Mouse (Mus musculus): ENCODE data around the gene Nek8. TPM values are rescaled to one million over a fixed set of nuclear protein-coding genes. Genes with fewer than 3 reads are reported as not detected.

Nek8 gene
- polyA plus RNA-seq, 1 experiment from 2014 or later: 15.3 TPM

- ATAC-seq (ENCODE audit: insufficient read depth): no peak; the same call in 1 of the 2 replicates
These were observed 4.3 kb downstream of the Nek8 start for GRCm38 (mm10) chr11:78172034-78172747.

DNA sequence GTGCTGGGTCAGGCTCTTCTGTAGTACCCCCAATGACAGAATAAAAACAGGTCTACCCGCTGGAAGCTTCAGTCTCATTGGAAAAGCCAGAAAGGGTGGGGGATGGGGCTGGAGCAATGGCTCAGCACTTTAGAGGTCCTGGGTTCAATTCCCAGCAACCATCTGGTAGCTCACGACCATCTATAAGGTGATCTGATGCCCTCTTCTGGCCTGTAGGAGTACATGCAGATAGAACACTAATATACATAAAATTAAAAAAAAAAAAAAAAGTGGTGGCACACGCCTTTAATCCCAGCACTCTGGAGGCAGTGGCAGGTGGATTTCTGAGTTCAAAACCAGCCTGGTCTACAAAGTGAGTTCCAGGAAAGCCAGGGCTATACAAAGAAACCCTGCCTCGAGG is 5.1 kb downstream of the Nek8 start:
- H3K9me3 ChIP-seq (ENCODE audit: low read depth, low read length): no peaks in the 10 kb centered on the region
- no peaks in the 10 kb centered on the region for H3K27me3 ChIP-seq (ENCODE audit: insufficient read depth, low read length)
- no peaks in the 10 kb centered on the region for H3K36me3 ChIP-seq (ENCODE audit: insufficient read depth)
- no peak overlapping the region for H3K4me2 ChIP-seq
- DNase-seq: no peak
- H3K27ac ChIP-seq (ENCODE audit: low read depth): no peak overlapping the region
- no peaks in the 10 kb centered on the region for H3K4me1 ChIP-seq (ENCODE audit: insufficient read depth)
- no peak overlapping the region for H3K4me3 ChIP-seq (ENCODE audit: low read depth, low read length)
- no peak for ATAC-seq (ENCODE audit: insufficient read depth)
- H3K9ac ChIP-seq: no peak overlapping the region
- TF ChIP-seq CTCF (IDR thresholded peaks at IDR 0.05; ENCODE audit: low read depth): peak; percentile 33; the same call in 1 of the 2 replicates
- WGBS: 73% methylated on average over 4 of the region's 4 CpGs

More at GRCm38 (mm10) chr11:78172034-78172747, 4.3 kb downstream of the Nek8 start:
- H3K4me3 ChIP-seq (ENCODE audit: low read depth, low read length): no peak overlapping the region
- no peaks in the 10 kb centered on the region for H3K36me3 ChIP-seq (ENCODE audit: insufficient read depth)
- no peaks in the 10 kb centered on the region for H3K4me1 ChIP-seq (ENCODE audit: insufficient read depth)
- no peaks in the 10 kb centered on the region for H3K27me3 ChIP-seq (ENCODE audit: insufficient read depth, low read length)
- H3K4me2 ChIP-seq: no peak overlapping the region
- no peak overlapping the region for H3K27ac ChIP-seq (ENCODE audit: low read depth)
- H3K9ac ChIP-seq: no peak overlapping the region
- H3K9me3 ChIP-seq (ENCODE audit: low read depth, low read length): no peaks in the 10 kb centered on the region
- TF ChIP-seq CTCF (IDR thresholded peaks at IDR 0.05; ENCODE audit: low read depth): peak; percentile 58
- WGBS: 82% methylated on average over 16 of the region's 16 CpGs
- DNase-seq: peak; percentile 49

- H3K9me3 ChIP-seq (ENCODE audit: low read depth, low read length): no peaks in the 10 kb centered on the region
- no peaks in the 10 kb centered on the region for H3K27me3 ChIP-seq (ENCODE audit: insufficient read depth, low read length)
- WGBS: 87% methylated on average over 15 of the region's 15 CpGs
- no peak overlapping the region for H3K9ac ChIP-seq
- H3K27ac ChIP-seq (ENCODE audit: low read depth): no peak overlapping the region
- no peak for TF ChIP-seq CTCF (IDR thresholded peaks at IDR 0.05; ENCODE audit: low read depth)
- H3K4me3 ChIP-seq (ENCODE audit: low read depth, low read length): no peak overlapping the region
- H3K4me2 ChIP-seq: no peak overlapping the region
- H3K4me1 ChIP-seq (ENCODE audit: insufficient read depth): peaks cover 5% of the 10 kb centered on the region
- ATAC-seq (ENCODE audit: insufficient read depth): no peak
- DNase-seq: no peak
- no peaks in the 10 kb centered on the region for H3K36me3 ChIP-seq (ENCODE audit: insufficient read depth)
These were observed 6.2 kb downstream of the Nek8 start for GRCm38 (mm10) chr11:78170306-78170705.

DNA sequence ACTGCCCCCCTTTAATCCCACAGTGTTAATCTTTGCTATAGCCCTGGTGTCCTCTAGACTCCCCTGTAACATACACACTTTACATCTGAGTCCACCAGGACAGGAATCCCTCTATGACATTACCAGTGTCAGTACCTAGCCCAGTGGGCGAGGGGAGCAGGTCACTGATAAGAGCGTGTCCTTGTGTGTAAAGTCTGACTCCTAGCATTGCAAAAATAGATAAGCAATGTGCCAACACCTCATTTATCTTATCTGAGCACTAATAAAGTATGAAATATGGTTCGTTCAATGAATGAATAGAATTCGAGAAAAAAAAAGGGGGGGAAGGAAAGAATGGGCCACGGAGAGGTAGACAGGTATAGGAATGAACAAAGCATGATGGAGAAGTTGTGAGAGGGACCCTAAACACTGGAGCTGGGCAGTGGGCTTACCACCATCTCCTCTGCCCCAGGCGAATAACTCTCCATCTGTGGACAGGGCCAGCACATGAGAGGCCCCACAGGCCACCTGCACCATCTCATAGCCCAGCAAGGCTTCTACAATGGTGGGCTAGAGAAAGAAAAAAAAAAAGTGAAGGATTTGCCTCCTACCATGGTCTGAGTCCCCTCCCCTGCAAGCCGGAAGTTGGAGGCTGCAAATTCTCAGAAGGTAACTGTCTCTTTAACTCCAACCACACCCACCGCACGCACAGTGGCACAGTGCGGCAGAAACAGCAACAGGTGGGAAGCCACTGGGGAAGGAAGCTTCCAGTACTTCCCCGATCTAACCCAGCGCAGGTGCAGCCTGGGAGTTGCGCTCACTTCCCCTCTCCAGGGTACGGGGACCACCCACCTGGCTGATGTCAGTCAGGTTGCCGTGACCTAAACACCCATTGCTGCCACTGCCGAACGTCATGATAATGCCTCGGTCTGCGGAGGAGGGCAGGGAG is 7.7 kb downstream of the Nek8 start:
- Histone ChIP-seq H3K9me3 (ENCODE audit: low read depth, low read length) (no peaks in the 10 kb centered on the region), H3K27ac (ENCODE audit: low read depth) (no peak overlapping the region), H3K4me1 (ENCODE audit: insufficient read depth) (peaks cover 5% of the 10 kb centered on the region), H3K4me2 (peak overlapping the region; percentile 18; the same call in 1 of the 2 replicates), H3K9ac (no peak overlapping the region), H3K4me3 (ENCODE audit: low read depth, low read length) (no peak overlapping the region), H3K27me3 (ENCODE audit: insufficient read depth, low read length) (no peaks in the 10 kb centered on the region), H3K36me3 (ENCODE audit: insufficient read depth) (no peaks in the 10 kb centered on the region)
- TF ChIP-seq CTCF (IDR thresholded peaks at IDR 0.05; ENCODE audit: low read depth): no peak
- DNase-seq: no peak
- 38% methylated on average over 19 of the region's 19 CpGs for WGBS
- no peak for ATAC-seq (ENCODE audit: insufficient read depth)

DNA sequence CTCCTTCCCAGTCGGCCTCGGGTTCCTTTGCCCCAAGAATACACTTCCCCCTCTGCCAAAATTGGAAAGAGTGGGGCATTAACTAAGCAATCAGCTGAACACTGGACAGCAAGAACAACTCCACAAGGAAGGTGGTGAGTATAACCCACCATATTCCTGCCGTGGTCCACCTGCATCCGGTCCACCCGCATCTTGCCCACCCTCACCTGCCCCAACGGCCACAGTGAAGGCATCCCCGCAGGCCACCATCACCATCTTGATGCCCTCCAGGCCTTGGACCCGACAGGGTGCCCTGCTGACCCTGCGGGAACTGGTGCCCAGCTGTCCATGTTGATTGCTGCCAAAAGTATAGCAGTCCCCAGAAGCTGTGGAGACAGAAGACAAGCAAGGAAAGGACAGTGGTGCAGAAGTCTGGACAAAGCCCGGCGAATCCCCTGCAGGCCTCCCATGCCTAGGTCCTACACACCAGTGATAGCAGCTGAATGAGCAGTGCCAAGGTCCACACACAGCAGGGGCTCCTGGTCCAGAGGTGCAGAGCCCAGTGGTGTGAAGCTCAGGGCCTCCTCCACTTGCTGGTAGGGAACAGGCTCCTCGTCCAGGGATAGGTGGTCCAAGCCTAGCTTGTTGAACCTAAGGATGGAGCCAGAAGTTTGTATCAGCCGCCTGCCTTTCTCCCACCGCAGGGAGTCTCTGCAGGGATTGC is 9.1 kb downstream of the Nek8 start:
- Histone ChIP-seq H3K36me3 (ENCODE audit: insufficient read depth) (peaks cover 5% of the 10 kb centered on the region; the same call in 1 of the 2 replicates), H3K9ac (no peak overlapping the region), H3K4me1 (ENCODE audit: insufficient read depth) (peaks cover 10% of the 10 kb centered on the region), H3K9me3 (ENCODE audit: low read depth, low read length) (no peaks in the 10 kb centered on the region), H3K27ac (ENCODE audit: low read depth) (no peak overlapping the region), H3K4me3 (ENCODE audit: low read depth, low read length) (no peak overlapping the region), H3K27me3 (ENCODE audit: insufficient read depth, low read length) (no peaks in the 10 kb centered on the region), H3K4me2 (no peak overlapping the region)
- DNase-seq (no peak), ATAC-seq (ENCODE audit: insufficient read depth) (no peak)
- no peak for TF ChIP-seq CTCF (IDR thresholded peaks at IDR 0.05; ENCODE audit: low read depth)
- 91% methylated on average over 14 of the region's 14 CpGs for WGBS

GRCm38 (mm10) chr11:78166640-78167039 is 9.8 kb downstream of the Nek8 start:
- Histone ChIP-seq H3K9me3 (ENCODE audit: low read depth, low read length) (no peaks in the 10 kb centered on the region), H3K4me2 (0 out of 2 replicates have a peak overlapping the region, but pooled peaks have one; percentile 90), H3K4me3 (ENCODE audit: low read depth, low read length) (no peak overlapping the region), H3K4me1 (ENCODE audit: insufficient read depth) (peaks cover 10% of the 10 kb centered on the region), H3K36me3 (ENCODE audit: insufficient read depth) (peaks cover 13% of the 10 kb centered on the region), H3K27me3 (ENCODE audit: insufficient read depth, low read length) (no peaks in the 10 kb centered on the region), H3K27ac (ENCODE audit: low read depth) (no peak overlapping the region), H3K9ac (0 out of 2 replicates have a peak overlapping the region, but pooled peaks have one; percentile 99)
- TF ChIP-seq CTCF (IDR thresholded peaks at IDR 0.05; ENCODE audit: low read depth): no peak
- no peak for DNase-seq
- WGBS: 61% methylated on average over 6 of the region's 6 CpGs
- no peak for ATAC-seq (ENCODE audit: insufficient read depth)
